Mouse (Mus musculus): Measurements from ENCODE around the gene Myo15b.

DNA sequence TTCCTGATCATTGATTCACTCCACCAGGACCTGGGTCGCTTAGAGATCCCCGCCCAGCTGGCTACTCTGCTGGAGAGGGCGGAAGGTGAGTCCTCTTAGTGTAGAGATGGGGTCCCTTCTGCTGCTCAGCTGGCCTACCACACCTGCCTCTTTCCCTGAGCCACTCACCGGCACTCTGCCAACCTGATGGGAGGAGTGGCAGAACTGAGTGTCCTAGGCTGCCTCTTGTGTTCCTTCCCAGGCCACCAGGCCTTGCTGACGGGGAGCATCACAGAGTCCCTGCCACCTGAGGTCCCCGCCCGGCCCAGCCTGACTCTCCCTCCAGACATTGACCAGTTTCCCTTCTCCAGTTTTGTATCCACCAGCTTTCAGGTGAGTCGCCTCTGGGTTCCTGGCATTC, 19.9 kb downstream of the Myo15b start:
- TF ChIP-seq POLR2A (IDR thresholded peaks at IDR 0.05; ENCODE audit: extremely low read depth, insufficient read depth, low read length) (no peak), CTCF (IDR thresholded peaks at IDR 0.05; ENCODE audit: low read depth, low read length) (no peak)

All from liver, adult 2 months (tissue).